Mouse (Mus musculus): ENCODE measurements at regions not wholly inside any gene's neighbourhood (a gene's known extent, or its start where the extent isn't known, plus 50 kb on each side); places are given as distances from the start of the nearest gene placed in this dataset.

GRCm38 (mm10) chr14:99786367-99786766 is 487.9 kb downstream of the Klf5 start:
- DNase-seq, result no peak
- intact Hi-C loops (cut with DNase I), result no loop called here

- DNase-seq, result no peak
- intact Hi-C loops (cut with DNase I), result no loop called here
Observed at GRCm38 (mm10) chr14:99788185-99788584, 489.7 kb downstream of the Klf5 start.

DNA sequence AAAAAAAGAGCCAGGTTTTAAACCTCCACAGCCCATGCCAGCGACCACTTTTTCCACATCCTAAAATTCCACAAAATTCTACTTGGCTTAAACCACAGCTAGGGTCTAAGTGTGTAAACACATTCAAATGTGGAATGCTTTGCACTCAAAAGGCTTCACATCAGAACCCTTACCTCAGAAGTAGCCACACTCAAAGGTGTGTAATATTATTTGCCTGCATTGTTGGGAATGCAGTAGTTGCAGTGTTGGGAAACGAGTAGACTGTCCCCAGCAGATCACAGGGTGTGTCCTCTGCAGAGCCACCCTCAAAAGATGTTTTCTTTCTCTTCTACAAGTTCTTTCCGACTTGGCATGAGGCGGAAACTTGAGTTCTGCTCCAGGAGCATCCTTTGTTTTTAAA is 488.2 kb downstream of the Klf12 start:
- DNase-seq, result no peak
- intact Hi-C loops (cut with DNase I), result no loop called here

- DNase-seq, result no peak
- intact Hi-C loops (cut with DNase I), result no loop called here
Observed at GRCm38 (mm10) chr14:99806052-99806451, 478.4 kb downstream of the Klf12 start.

GRCm38 (mm10) chr14:99806599-99806998 is 477.9 kb downstream of the Klf12 start:
- no peak for DNase-seq
- intact Hi-C loops (cut with DNase I), result no loop called here

DNA sequence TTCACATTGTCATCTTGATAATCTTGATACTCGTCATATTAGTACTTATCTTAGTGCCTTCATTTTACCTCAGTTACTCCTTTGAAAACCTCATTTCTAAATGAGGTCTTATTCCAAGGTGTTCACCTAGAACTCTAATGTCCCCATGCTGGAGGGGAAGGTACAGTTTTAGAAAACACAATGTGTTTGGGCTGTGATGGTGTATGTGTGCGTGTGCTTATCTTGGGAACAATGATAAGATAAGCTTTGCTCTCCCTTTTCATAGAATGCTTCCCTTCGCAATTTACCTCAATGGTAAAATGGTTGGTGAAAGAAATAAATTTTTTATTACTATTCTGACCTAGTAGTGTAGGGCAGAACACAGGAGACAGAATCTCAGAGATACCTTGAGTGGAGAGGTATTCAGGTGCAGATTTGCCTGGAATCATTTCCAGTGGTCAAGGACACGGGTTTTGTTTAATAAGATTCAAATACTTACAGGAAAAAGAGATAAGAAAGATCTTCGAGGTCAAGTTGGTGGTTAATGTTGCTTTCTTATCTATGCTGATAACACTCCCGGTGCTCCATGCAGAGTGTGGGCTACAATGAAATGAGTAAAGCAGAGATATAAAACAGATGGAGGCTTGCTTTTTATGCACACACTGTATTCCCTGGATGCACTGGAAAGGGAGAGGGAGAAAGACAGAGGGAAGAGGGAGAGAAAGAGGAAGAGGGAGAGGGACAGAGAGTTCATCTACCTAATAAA is 471.6 kb downstream of the Klf12 start:
- intact Hi-C loops (cut with DNase I), result no loop called here
- no peak for DNase-seq

Measured in heart, postnatal 10 days (tissue).